Mouse (Mus musculus): ENCODE measurements around the gene Clpsl2.

DNA sequence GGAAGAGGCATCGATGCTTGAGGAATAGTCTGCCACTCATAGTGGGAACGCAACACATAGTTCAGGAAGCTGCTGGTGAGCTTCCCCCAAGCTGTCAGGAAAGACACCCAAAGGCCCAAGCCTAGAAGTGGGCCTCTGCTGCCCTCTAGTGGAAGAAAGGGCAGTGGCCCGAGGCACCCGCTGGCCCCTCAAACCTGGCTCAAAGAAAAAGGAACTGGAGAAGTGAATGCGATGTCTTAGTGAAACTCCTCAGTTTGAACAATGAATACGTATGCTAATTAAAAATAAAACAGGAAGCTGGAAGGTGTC lies 21.2 kb upstream of the Clpsl2 start:
- TF ChIP-seq POLR2A (IDR thresholded peaks at IDR 0.05; ENCODE audit: low read depth, low read length) (no peak), CTCF (IDR thresholded peaks at IDR 0.05; ENCODE audit: borderline replicate concordance, insufficient read depth, low read length) (peak; percentile 79)
